Mouse (Mus musculus): ENCODE results near the gene Fnip2.

DNA sequence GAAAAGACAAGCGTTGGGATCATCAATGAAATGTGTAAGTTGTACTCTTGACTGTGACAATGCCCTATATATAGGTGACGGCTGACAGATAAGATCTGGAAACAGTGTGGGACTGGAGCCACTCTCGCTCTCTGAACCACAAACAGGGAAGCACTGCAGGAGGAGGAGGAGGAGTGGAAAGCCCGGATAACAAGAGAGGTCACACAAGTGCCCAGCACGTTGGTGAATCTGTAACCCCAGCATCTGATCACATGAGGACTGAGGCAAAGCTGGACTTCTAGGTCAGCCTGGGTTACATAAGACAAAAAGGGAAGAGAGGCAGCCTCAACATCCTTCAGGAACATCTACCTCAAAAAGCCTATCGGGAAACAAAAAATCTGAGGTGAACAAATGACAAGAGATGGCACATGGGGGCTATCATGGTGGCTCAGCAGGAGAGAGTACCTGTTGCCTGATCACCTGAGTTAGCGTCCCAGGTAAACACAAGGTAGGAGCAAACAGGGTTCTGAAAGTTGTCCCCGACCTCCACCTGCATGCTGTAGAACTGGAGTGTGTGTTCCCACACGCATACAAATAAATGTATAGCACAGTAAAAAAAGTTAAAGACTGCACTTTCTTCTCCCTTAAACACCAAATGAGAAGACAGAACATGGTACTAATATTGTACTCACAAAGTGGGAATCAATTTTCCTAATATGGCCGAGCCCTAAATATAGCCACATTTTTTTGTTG is 2.6 kb downstream of the Fnip2 start:
- TF ChIP-seq GATA1 (IDR thresholded peaks at IDR 0.05; ENCODE audit: low read length) (no peak), TAL1 (IDR thresholded peaks at IDR 0.05; ENCODE audit: low read length) (no peak)
